Mouse (Mus musculus) liver, adult 2 months (tissue): ENCODE results near the gene Cacna2d3.

Experiments
- CTCF ChIP-seq: fragments of 200-500 bp; IDR thresholded peaks from 2 replicates; pipeline ENCODE4 v1.5.1; 2011; ENCODE audit warnings: low read depth, low read length, control low read depth
- POLR2A ChIP-seq: fragments of 200-500 bp; IDR thresholded peaks from 2 replicates; pipeline ENCODE4 v1.6.1; 2011; ENCODE audit warnings: low read length, control low read depth; ENCODE audit not compliant: insufficient read depth; ENCODE audit errors: extremely low read depth

- TF ChIP-seq POLR2A (no peak), CTCF (no peak)
Observed at GRCm38 (mm10) chr14:29144184-29144583, 577.5 kb downstream of the Cacna2d3 start.
